Mouse (Mus musculus) forebrain, embryonic 11.5 days (tissue): ENCODE results near the gene Man1a. TPM values are rescaled to one million over a fixed set of nuclear protein-coding genes. Genes with fewer than 3 reads are reported as not detected.

Experiments
- ATAC-seq: fragments of 200-750 bp; cut with Nextera tagmentation; replicated peaks from 2 replicates; pipeline ENCODE4 v1.8.0; 2017; ENCODE audit warnings: moderate TSS enrichment; ENCODE audit not compliant: low FRiP score
- DNase-seq: peaks from one replicate; pipeline ENCODE4 v3.0.0-alpha.2; 2017; ENCODE audit warnings: low spot score
- H3K27ac ChIP-seq: fragments of 300-500 bp; sonication (generic); 2 replicates; pipeline ENCODE4 v1.5.1; 2014; ENCODE audit warnings: low read depth, low read length
- H3K27me3 ChIP-seq: fragments of 300-500 bp; sonication (generic); 2 replicates; pipeline ENCODE4 v1.6.1; 2014; ENCODE audit warnings: mild to moderate bottlenecking, low read length, mixed read lengths; ENCODE audit not compliant: control insufficient read depth, insufficient read depth
- H3K36me3 ChIP-seq: fragments of 300-500 bp; sonication (generic); 2 replicates; pipeline ENCODE4 v1.6.1; 2014; ENCODE audit warnings: mild to moderate bottlenecking, low read length, moderate library complexity, mixed read lengths; ENCODE audit not compliant: control insufficient read depth, insufficient read depth
- H3K4me1 ChIP-seq: fragments of 300-500 bp; sonication (generic); replicated peaks from 2 replicates; pipeline ENCODE4 v1.6.1; 2014; ENCODE audit warnings: low read length, mixed read lengths; ENCODE audit not compliant: control insufficient read depth, insufficient read depth
- H3K4me2 ChIP-seq: fragments of 300-500 bp; sonication (generic); 2 replicates; pipeline ENCODE4 v1.6.1; 2014; ENCODE audit warnings: low read depth, mild to moderate bottlenecking, low read length, moderate library complexity, mixed read lengths; ENCODE audit not compliant: severe bottlenecking
- H3K4me3 ChIP-seq: fragments of 300-500 bp; sonication (generic); 2 replicates; pipeline ENCODE4 v1.5.1; 2014; ENCODE audit warnings: low read depth, low read length
- H3K9ac ChIP-seq: fragments of 300-500 bp; sonication (generic); 2 replicates; pipeline ENCODE4 v1.6.1; 2014; ENCODE audit warnings: low read length
- H3K9me3 ChIP-seq: fragments of 300-500 bp; sonication (generic); 2 replicates; pipeline ENCODE4 v1.6.1; 2016; ENCODE audit warnings: low read length, mixed read lengths; ENCODE audit not compliant: control insufficient read depth
- WGBS: fragments of 180-500 bp; shearing (Covaris S2); extraction: QIAGEN DNeasy Blood & Tissue Kit; methylation state at CpG from one replicate; pipeline ENCODE4 v1.1.7; 2014; 5-methylcytosine and 5-hydroxymethylcytosine counted together
- polyA plus RNA-seq: library from polyadenylated mRNA; unstranded; fragments of >200 nt; fragmentation: Nextera tagmentation; extraction: Ambion mirVana; gene quantifications from 2 replicates; pipeline ENCODE4 v1.2.1, GENCODE M21; 2014

Gene Man1a
- polyA plus RNA-seq, 1 experiment from 2014 or later, result 2.1 TPM

GRCm38 (mm10) chr10:53889512-53889911 is 186.9 kb downstream of the Man1a start:
- Histone ChIP-seq H3K4me1 (no peaks in the 10 kb centered on the region), H3K4me2 (no peak overlapping the region), H3K9ac (no peak overlapping the region), H3K36me3 (no peaks in the 10 kb centered on the region), H3K9me3 (no peaks in the 10 kb centered on the region), H3K27me3 (no peaks in the 10 kb centered on the region), H3K4me3 (no peak overlapping the region), H3K27ac (no peak overlapping the region)
- DNase-seq, result no peak
- 91% methylated on average over 4 of the region's 4 CpGs for WGBS
- no peak for ATAC-seq

DNA sequence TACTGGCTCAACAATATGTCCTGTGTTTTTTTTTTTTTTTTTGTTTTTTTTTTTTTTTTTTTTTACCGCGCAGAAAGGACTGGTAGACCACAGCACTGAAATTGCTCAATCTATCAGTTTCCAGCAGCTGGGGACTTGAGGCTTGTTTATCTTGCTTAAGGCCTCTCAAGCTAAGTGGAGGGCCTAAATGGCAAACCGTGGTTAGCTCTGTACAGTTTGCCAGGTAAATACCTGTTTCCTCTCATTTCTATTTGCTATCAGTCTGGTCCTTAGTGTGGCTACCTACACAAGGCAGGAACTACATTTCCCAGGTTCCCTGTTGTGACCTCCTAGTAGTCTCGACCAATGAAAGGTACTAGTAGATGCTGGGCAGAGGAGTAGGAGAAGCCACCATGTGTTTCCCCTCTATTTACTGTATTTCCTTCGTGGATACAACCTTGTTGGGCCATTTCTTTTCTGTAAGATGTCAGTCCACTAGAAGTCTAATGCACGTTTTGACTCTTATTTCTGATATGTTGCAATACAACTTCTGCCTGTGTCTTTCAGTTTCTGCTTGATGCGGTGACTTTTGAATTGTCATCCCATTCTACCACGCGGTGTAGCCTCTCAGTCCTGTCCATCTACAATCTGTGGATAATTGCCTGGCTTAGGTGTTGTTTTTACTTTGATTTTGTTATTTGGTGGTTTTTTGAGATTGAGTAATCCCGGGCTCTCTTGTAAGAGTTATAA is 187.9 kb downstream of the Man1a start:
- no peak overlapping the region for H3K4me3 ChIP-seq
- H3K27ac ChIP-seq, result no peak overlapping the region
- no peaks in the 10 kb centered on the region for H3K27me3 ChIP-seq
- H3K9ac ChIP-seq, result no peak overlapping the region
- 86% methylated on average over 10 of the region's 10 CpGs for WGBS
- ATAC-seq (no peak), DNase-seq (no peak)
- H3K4me2 ChIP-seq, result no peak overlapping the region
- H3K4me1 ChIP-seq, result no peaks in the 10 kb centered on the region
- H3K9me3 ChIP-seq, result no peaks in the 10 kb centered on the region
- no peaks in the 10 kb centered on the region for H3K36me3 ChIP-seq

DNA sequence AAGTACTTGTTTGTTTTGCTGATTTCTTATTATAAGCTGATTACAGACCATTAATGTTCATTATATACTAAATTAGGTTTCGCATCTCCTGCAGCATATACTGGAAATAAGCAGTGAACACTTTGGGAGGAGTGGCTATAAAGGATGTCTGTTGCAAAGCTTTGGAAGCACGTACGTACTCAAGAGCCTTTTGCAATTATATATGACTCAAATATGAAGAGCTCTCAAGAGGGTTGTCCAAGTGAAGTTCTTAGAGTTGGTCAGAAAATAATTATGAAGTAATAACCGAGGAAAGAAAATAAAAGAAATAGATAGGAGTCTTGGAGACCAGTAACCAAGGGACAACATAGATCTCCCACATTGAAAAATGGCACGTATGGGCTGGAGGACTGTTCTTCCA is 189.9 kb downstream of the Man1a start:
- Histone ChIP-seq H3K27me3 (no peaks in the 10 kb centered on the region), H3K9me3 (no peaks in the 10 kb centered on the region), H3K4me2 (no peak overlapping the region), H3K36me3 (no peaks in the 10 kb centered on the region), H3K4me1 (no peaks in the 10 kb centered on the region), H3K9ac (no peak overlapping the region), H3K4me3 (no peak overlapping the region), H3K27ac (no peak overlapping the region)
- 89% methylated on average over 5 of the region's 5 CpGs for WGBS
- no peak for ATAC-seq
- no peak for DNase-seq

DNA sequence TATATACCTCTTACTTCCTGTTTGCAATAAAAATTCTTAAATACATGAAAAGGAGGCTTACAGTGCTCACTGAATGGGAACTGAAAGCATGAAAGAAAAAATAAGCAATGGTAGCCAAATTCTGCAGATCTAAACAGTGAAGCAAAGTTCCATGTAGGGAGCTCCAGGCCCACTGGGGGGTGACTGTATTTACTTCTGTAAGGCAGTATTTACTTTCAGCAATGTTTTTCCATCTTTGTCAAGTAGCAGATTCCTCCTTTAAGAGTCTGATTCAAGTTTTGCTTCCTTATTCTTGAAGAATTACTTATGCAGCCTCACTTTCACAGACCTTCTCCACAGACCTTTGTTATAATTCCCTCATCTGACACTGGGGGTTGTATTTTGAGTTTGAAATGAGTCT is 195.1 kb downstream of the Man1a start:
- no peaks in the 10 kb centered on the region for H3K9me3 ChIP-seq
- H3K36me3 ChIP-seq, result no peaks in the 10 kb centered on the region
- ATAC-seq (no peak), DNase-seq (no peak)
- H3K9ac ChIP-seq, result no peak overlapping the region
- no peak overlapping the region for H3K27ac ChIP-seq
- H3K4me1 ChIP-seq, result no peaks in the 10 kb centered on the region
- no peaks in the 10 kb centered on the region for H3K27me3 ChIP-seq
- H3K4me3 ChIP-seq, result no peak overlapping the region
- H3K4me2 ChIP-seq, result no peak overlapping the region

- Histone ChIP-seq H3K9ac (no peak overlapping the region), H3K27ac (no peak overlapping the region), H3K36me3 (no peaks in the 10 kb centered on the region), H3K4me2 (no peak overlapping the region), H3K4me3 (no peak overlapping the region), H3K4me1 (no peaks in the 10 kb centered on the region), H3K9me3 (no peaks in the 10 kb centered on the region), H3K27me3 (no peaks in the 10 kb centered on the region)
- ATAC-seq (no peak), DNase-seq (no peak)
- WGBS, result 93% methylated on average over 4 of the region's 4 CpGs
Observed at GRCm38 (mm10) chr10:53875896-53876295, 200.5 kb downstream of the Man1a start.

DNA sequence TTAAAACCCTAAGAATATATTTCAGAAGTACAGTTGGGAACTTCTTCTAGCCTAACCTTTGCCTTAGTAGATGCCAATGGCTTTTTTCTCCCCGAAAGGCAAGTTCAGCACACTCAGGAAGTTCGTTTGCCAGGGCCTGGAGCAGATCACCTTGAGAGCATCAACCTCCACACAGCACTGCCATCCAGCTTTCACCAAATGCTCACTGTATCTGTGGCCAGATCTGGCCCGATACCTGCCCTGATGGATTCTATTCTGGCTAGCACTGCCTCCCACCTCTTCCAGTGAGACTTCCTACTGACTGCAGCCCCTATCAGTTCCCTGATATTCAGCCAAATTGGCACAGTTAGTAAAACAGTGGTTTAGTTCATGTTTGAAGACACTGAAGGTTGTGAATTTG is 202.2 kb downstream of the Man1a start:
- no peaks in the 10 kb centered on the region for H3K27me3 ChIP-seq
- 81% methylated on average over 3 of the region's 3 CpGs for WGBS
- ATAC-seq (no peak), DNase-seq (no peak)
- no peak overlapping the region for H3K4me3 ChIP-seq
- H3K36me3 ChIP-seq, result no peaks in the 10 kb centered on the region
- no peaks in the 10 kb centered on the region for H3K9me3 ChIP-seq
- H3K4me1 ChIP-seq, result no peaks in the 10 kb centered on the region
- H3K27ac ChIP-seq, result no peak overlapping the region
- no peak overlapping the region for H3K9ac ChIP-seq
- H3K4me2 ChIP-seq, result no peak overlapping the region

DNA sequence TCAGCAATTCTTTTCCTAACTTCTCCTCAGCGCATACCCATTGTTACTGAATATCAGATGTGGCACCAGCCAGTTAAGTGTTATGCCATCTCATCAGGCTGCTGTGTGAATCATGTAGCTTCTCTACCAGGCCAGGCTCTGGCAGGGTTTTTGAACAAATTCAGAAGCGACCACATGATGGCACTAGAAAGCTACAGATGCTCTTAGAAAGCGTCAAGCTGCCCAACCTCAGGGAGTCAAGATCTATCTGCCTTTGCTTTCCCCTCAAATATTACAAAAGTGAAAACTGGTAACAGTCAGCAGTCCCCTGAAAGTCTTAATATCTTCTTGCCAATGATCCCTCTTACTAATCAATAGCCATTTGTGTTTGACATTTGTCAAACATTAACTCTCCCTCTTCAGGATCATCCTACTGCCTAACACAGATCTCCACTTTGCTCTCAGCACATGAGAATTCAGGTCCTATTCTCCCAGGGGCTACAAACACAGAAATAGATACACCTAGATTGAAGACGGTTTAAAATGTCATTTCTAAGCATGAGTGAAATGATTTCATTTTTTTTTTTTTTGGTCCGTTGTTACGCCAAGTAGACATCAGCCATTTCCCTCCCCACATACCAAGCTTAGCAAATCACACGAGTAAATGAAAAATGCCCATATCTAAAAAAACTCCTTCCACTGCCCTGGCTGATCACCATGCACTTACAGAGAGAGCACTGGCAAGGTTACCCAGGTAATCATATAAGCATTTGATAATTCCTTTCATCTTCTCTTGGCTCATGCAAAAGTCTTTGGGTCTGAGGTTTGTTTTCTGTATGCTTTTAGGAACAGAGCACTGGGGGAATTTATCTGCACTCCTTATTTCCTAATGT is 212.7 kb downstream of the Man1a start:
- WGBS, result 58% methylated on average over 7 of the region's 7 CpGs

DNA sequence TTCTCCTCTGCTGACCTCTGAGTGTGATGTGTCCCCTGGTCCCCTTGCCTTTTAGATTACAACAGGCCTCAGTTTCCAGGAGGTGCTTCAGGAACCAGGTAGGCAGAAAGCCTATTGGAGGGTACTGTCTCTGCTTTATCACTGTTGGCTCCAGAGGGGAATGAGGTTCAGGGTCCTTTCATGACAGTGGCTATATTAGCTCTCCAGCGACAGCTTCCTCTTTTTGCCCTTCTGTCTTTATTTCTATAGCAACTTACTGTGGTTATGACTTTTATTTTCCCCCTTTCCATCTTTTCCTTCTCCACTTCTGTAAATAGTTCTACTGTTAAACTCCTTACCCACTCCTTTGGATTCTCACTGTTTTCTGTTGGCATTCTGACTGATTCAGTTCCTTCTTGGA is 216.5 kb downstream of the Man1a start:
- H3K4me1 ChIP-seq, result no peaks in the 10 kb centered on the region
- no peak overlapping the region for H3K9ac ChIP-seq
- H3K27ac ChIP-seq, result no peak overlapping the region
- 69% methylated on average over 1 of the region's 1 CpGs for WGBS
- no peaks in the 10 kb centered on the region for H3K36me3 ChIP-seq
- no peak for ATAC-seq
- no peaks in the 10 kb centered on the region for H3K27me3 ChIP-seq
- H3K4me2 ChIP-seq, result no peak overlapping the region
- DNase-seq, result no peak
- H3K9me3 ChIP-seq, result no peaks in the 10 kb centered on the region
- H3K4me3 ChIP-seq, result no peak overlapping the region

More for the DNA sequence above, 212.7 kb downstream of the Man1a start:
- ATAC-seq (peak; percentile 56; the same call in 1 of the 2 replicates), DNase-seq (peak; percentile 59)
- H3K27ac ChIP-seq, result no peak overlapping the region
- H3K4me2 ChIP-seq, result no peak overlapping the region
- no peak overlapping the region for H3K9ac ChIP-seq
- H3K4me1 ChIP-seq, result no peaks in the 10 kb centered on the region
- no peaks in the 10 kb centered on the region for H3K36me3 ChIP-seq
- no peak overlapping the region for H3K4me3 ChIP-seq
- H3K27me3 ChIP-seq, result no peaks in the 10 kb centered on the region
- H3K9me3 ChIP-seq, result no peaks in the 10 kb centered on the region
